Mouse (Mus musculus) kidney, postnatal 4 days (tissue): ENCODE measurements around the gene Ppm1a.

ENCODE experiments used
- DNase-seq, 2 experiments: peaks; one replicate each; pipeline ENCODE4 v3.0.0; 2021; ENCODE audit warnings: mixed read lengths in 2 of 2

The Ppm1a gene

DNA sequence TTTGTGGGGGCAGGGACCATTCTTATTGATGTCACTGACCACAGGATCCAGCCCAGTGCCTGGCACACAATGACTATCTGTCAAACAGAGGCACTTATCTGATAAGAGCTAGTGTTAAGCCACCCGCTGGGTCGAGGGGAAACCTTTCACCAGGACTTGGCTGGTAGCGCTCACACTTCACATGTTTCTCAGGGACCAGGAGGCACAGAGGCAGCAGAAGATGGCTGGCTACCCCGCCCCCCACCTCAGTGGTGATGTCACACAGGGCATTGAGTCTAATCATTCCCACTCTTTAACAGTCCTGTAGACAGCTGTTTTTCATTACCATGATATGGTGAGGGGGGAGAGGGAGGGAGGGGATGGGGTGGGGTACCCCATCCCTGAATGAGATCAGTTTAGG lies at the start of gene Ppm1a:
TSS of gene Ppm1a (plus strand) at position 370 of the 400 bp plus-strand sequence.
- DNase-seq = no peak

DNA sequence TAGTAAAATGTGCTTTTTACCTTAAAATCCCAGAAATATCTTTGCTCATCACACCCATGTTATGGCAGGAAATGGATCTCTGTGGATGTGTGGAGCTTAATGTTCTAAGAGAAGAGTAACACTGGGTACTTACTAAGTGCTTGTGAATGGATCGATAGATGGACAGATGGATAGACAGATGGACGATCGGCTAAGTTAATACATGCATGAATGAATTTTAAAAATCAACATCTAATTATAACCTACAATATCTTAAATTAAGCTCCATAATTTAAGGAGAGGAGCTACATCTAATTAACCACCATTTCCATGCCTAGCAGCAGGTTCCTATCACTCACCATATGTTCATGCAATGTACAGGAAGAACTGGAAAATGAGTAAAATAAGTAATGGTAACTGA lies 47.3 kb upstream of the Ppm1a start:
- no peak for DNase-seq

GRCm38 (mm10) chr12:72714896-72715295 lies 42.4 kb upstream of the Ppm1a start:
- DNase-seq = no peak

GRCm38 (mm10) chr12:72715846-72716245 lies 41.4 kb upstream of the Ppm1a start:
- DNase-seq = no peak

- no peak for DNase-seq
Observed at GRCm38 (mm10) chr12:72719046-72719445, 38.2 kb upstream of the Ppm1a start.

- DNase-seq = no peak
Observed at GRCm38 (mm10) chr12:72719452-72720087, 37.7 kb upstream of the Ppm1a start.

GRCm38 (mm10) chr12:72721710-72722109 lies 35.5 kb upstream of the Ppm1a start:
- no peak for DNase-seq

DNA sequence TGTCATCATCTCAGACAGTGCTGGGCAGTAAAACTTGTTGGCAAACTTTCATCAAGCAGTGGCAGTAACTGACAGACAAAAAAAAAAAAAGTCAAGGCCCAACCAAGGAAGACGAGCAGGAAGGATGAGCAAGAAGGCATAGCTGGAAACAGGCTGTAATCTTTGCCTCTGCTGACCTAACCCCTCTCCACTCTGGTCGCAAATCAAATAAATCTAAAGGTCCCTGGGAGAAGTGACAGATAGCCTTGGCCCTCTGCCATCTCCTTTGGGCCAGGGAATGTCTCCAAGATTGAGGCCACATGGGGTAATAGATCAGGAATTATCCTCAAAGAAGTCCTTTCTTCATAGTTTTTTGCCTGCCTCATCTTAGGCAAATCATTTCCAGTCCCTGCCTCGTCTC lies 33.3 kb upstream of the Ppm1a start:
- peak; percentile 34 to 58 for DNase-seq

DNA sequence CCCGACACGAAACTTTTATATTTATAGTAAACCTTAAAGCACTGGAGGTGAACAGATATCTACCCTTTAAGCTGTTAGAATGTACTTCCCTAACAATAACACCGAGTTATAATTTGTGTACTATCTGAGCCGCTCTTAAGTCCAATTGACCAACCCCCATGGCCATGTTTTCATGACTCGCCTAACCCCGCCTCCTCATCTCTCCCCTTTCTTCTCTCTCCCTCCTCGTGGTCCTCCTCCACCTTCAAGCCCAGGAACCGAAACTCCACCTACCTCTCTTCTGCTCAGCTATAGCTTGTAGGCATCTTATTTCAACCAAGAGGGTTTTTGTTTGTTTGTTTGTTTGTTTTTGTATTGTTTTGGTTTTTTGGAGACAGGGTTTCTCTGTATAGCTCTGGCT lies 30.2 kb upstream of the Ppm1a start:
- no peak for DNase-seq

DNA sequence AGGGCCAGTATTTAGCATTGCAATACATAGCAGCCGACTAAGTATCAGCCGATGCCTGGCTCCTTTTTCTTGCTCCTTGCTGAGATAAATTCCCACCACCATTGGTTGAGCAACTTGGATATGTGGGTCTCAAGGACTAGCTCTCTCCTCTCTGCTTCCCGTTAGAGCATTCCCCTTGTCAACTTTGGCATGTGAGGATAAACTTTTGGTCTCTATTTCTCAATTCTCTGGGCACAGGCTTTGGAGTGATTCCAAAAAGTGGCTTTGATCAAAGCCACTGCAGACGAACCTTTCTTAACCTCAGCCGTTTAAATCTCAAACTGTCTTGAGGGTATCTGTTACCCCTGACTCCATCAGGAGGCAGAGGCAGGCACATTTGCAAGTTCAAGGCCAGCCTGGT lies 29.6 kb upstream of the Ppm1a start:
- DNase-seq = no peak

DNA sequence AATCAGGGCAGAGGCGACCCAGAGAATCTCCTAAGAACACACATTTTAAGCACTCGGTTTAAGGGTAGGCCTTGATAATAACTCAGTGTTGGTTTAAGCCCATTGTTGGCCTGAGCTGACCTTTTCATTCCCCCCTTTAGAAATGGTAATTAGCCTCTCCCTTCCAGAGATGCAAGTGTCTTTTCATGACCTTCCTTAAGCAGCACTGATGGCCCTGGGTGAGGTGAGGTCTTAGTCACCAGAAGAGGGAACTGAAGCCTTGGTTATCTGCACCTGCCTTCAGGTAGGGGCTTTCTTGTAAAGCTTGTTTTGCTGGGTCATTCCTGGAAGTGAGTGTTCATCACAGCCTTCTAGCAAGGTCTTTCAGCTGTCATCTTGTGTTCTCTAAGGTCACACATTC lies 23.1 kb upstream of the Ppm1a start:
- no peak for DNase-seq

GRCm38 (mm10) chr12:72741176-72741575 lies 16.1 kb upstream of the Ppm1a start:
- DNase-seq = no peak

DNA sequence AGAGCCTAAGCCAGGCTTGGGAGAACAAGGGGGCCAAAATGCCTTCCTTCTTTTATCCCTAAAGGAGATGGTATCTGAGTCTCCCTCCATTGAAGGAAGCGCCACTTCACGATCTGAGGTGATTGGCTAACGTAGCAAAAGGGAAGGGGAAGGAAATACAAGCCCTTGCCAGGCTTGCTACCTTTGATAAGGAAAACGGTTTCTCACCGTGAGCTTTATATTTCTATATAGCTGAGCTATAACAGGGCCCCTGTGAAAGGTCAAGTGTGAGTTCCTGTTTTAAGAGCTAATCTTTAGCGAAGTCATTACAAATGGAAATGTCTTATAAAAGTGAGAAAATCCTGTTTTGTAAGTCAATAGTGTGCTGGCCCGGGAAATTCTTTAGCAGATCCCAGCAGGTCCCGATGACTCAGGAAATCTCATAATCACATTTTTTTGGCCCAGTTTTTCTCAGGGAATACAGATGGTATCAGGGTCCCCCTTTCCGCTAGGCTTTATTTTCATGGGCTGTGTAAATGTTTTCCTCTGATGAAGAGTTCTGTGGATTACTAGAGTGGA lies 12.4 kb upstream of the Ppm1a start:
- DNase-seq = no peak

GRCm38 (mm10) chr12:72745486-72745885 lies 11.8 kb upstream of the Ppm1a start:
- DNase-seq = no peak

DNA sequence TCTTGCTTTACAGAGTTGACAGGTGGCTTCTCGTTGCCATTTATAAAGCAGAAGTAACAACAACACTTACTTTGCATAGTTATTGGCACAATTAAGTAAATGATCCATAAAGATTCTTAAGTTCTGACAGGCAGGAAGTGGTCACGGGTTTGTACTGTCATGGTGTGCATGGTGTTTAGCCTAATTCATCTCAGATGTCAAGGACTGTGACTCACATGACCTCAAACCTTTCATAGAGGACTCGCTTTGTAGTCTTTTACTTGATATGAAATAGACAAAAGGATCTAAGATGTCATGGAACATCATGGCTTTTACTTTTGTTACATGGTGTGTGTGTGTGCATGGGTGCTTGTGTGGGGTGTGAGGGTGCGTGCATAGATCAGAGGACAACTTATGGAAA lies 8.9 kb upstream of the Ppm1a start:
- no peak for DNase-seq

DNA sequence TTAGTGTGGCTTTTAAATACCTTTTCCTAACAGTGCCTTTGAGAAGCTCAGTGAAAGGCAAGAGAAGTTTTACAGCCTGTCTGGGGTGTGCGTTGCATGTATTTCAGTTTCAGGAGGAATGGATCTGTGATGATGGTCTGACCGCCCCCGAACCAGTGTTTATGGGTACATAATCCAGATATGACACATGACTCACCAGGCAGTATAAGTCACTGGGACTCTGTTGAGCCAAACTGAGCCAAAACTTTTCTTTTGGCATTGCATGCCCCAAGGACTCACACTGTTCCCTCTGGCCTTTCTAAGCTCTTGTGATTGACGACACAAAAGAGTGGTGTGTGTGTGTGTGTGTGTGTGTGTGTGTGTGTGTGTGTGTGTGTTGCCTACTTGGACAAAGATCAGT lies 8.4 kb upstream of the Ppm1a start:
- DNase-seq = no peak

DNA sequence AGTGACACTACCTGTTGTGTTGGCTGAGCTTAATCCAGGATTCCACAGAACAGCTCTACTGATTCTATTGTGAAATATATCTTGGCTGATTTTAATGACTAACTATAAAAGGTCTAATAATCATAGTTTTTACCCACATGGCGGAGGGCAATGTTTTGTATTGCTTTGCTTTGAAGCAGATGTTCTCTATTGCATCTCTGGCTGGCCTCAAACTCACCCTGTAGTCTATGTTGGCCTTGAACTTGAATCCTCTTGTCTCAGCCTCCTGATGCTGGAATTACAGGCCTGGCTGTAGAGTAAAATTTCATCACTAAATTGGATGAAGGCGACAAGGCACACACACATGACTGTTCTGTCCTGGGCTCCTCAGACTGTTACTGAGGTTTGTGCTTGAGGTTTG lies 7.8 kb upstream of the Ppm1a start:
- DNase-seq = no peak

GRCm38 (mm10) chr12:72750016-72750415 lies 7.2 kb upstream of the Ppm1a start:
- no peak for DNase-seq

GRCm38 (mm10) chr12:72750606-72751005 lies 6.6 kb upstream of the Ppm1a start:
- no peak for DNase-seq

GRCm38 (mm10) chr12:72757596-72757995 lies 341 bp downstream of the Ppm1a start:
- DNase-seq = no peak

DNA sequence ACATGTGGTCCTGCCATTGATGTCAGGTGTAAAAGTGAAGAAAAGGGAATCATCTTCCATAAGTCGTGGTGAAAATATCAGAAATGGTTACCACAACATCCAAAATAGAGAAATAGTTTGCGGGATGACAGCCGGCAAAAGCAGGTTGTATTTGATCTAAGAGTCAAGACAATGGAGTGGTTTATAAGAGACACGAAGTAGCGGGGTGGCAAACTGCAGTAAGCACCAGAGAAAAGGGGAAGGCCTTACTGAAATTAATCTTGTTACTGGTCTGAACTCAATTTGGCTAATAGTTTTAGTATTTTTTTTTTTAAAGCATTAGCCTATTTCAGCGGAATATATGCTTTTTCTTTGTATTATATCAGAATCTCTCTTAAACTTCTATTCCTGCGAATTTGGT lies 2.7 kb downstream of the Ppm1a start:
- DNase-seq = no peak

- DNase-seq = peak; percentile 97 to 98
Observed at GRCm38 (mm10) chr12:72760376-72761229, 3.3 kb downstream of the Ppm1a start.

- DNase-seq = no peak
Observed at GRCm38 (mm10) chr12:72761230-72761648, 4.0 kb downstream of the Ppm1a start.

DNA sequence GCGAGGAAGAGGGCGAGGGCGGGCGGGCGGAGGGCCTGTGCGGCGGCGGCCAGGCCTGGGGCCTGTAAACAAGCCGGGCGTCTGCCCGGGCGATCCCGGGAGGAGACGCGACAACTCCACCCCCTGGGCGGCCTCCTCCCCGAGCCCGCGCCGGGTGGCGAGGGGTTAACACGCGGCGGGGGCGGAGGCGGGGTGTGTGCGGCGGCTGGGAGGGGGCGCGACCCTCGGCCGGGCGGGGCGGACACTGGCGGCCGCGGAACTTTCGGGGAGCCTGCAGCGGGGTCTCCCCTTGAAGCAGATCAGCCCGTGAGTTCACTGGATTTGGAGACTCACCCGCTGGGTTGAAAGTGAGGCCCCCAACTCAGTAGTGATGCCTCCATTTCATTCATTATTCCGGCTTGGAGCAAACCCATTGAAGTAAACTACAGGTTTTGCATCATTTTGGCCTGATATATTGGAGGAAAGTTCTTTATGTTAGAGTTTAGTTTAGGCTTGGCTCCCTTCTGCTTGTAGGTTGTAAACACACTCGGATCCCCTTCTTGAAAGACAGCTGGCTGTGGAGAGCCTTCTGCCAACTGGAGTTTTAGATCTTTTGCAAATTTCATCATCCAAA lies 4.5 kb downstream of the Ppm1a start:
- DNase-seq = peak; percentile 79 to 87
